Mouse (Mus musculus): ENCODE data around the gene Rab3il1.

GRCm38 (mm10) chr19:10058876-10059427 is 57.5 kb downstream of the Rab3il1 start:
- TF ChIP-seq POLR2A (IDR thresholded peaks at IDR 0.05; ENCODE audit: extremely low read depth, insufficient read depth, low read length) = no peak
- TF ChIP-seq CTCF (IDR thresholded peaks at IDR 0.05; ENCODE audit: extremely low read depth, insufficient read depth, low read length) = no peak
